Mouse (Mus musculus) liver, adult 2 months (tissue): ENCODE results near the gene Fat4.

Experiments
- CTCF ChIP-seq: fragments of 200-500 bp; IDR thresholded peaks from 2 replicates; pipeline ENCODE4 v1.5.1; 2011; ENCODE audit warnings: low read depth, low read length, control low read depth
- POLR2A ChIP-seq: fragments of 200-500 bp; IDR thresholded peaks from 2 replicates; pipeline ENCODE4 v1.6.1; 2011; ENCODE audit warnings: low read length, control low read depth; ENCODE audit not compliant: insufficient read depth; ENCODE audit errors: extremely low read depth

- TF ChIP-seq CTCF, result no peak
- no peak for TF ChIP-seq POLR2A
These were observed 3.1 kb upstream of the Fat4 start for GRCm38 (mm10) chr3:38883676-38884075.
